Mouse (Mus musculus): ENCODE results near the gene Loxl4. TPM values are rescaled to one million over a fixed set of nuclear protein-coding genes. Genes with fewer than 3 reads are reported as not detected.

Loxl4 gene
- polyA plus RNA-seq, 1 experiment from 2014 or later, result 0.15 TPM

- H3K9ac ChIP-seq (ENCODE audit: low read length), result no peak overlapping the region
- H3K27me3 ChIP-seq (ENCODE audit: control insufficient read depth, insufficient read depth, low read length), result no peaks in the 10 kb centered on the region
- H3K4me2 ChIP-seq (ENCODE audit: low read length), result no peak overlapping the region
- ATAC-seq (ENCODE audit: insufficient number of reproducible peaks, insufficient read depth, low FRiP score, low read depth), result no peak
- H3K4me1 ChIP-seq (ENCODE audit: control insufficient read depth in 2 of 2, insufficient read depth in 2 of 2, low read length in 2 of 2), result peaks cover 2 to 4% of the 10 kb centered on the region in 2 experiments; a peak in 1 of 4 replicates
- H3K9me3 ChIP-seq (ENCODE audit: control insufficient read depth, low read length), result no peaks in the 10 kb centered on the region
- H3K27ac ChIP-seq (replicated peaks in 1 of 2; ENCODE audit: control insufficient read depth in 1 of 2, insufficient read depth in 1 of 2, low read depth in 2 of 2, low read length in 2 of 2), result no peak overlapping the region
- H3K4me3 ChIP-seq (ENCODE audit: control insufficient read depth in 1 of 2, insufficient read depth in 1 of 2, low read depth in 1 of 2, low read length in 2 of 2), result no peak overlapping the region
- WGBS, result 38% methylated on average over 1 of the region's 1 CpGs
- no peaks in the 10 kb centered on the region for H3K36me3 ChIP-seq (ENCODE audit: control insufficient read depth, insufficient read depth, low read length)
Observed at GRCm38 (mm10) chr19:42655006-42655405, 42.4 kb upstream of the Loxl4 start.

DNA sequence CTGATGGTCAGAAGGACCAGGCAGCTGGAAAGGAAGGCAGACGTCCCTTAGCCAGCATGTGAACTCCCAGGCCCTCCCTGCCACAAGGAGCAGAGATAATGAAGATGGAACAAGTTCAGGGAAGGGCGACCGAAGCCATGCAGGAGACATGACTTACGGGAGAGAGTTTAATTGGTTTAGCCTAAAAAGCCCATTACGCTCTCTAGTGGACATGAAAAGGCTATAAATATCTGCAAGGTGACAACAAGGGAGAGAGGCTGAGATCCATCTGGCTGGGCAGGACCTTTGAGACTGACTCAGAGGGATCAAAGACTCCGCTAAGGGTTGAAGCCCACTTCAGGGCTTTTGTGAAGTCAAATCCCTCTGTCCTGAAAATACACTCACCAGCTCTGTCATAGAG, 40.5 kb upstream of the Loxl4 start:
- ATAC-seq (ENCODE audit: insufficient number of reproducible peaks, insufficient read depth, low FRiP score, low read depth), result no peak
- 13% methylated on average over 6 of the region's 6 CpGs for WGBS
- H3K27ac ChIP-seq (replicated peaks in 1 of 2; ENCODE audit: control insufficient read depth in 1 of 2, insufficient read depth in 1 of 2, low read depth in 2 of 2, low read length in 2 of 2), result no peak overlapping the region
- no peaks in the 10 kb centered on the region for H3K36me3 ChIP-seq (ENCODE audit: control insufficient read depth, insufficient read depth, low read length)
- no peak overlapping the region for H3K4me3 ChIP-seq (ENCODE audit: control insufficient read depth in 1 of 2, insufficient read depth in 1 of 2, low read depth in 1 of 2, low read length in 2 of 2)
- H3K9ac ChIP-seq (ENCODE audit: low read length), result no peak overlapping the region
- H3K27me3 ChIP-seq (ENCODE audit: control insufficient read depth, insufficient read depth, low read length), result no peaks in the 10 kb centered on the region
- H3K4me2 ChIP-seq (ENCODE audit: low read length), result no peak overlapping the region
- H3K9me3 ChIP-seq (ENCODE audit: control insufficient read depth, low read length), result no peaks in the 10 kb centered on the region
- peaks cover 0 to 2% of the 10 kb centered on the region in 2 experiments; a peak in 1 of 4 replicates for H3K4me1 ChIP-seq (ENCODE audit: control insufficient read depth in 2 of 2, insufficient read depth in 2 of 2, low read length in 2 of 2)

GRCm38 (mm10) chr19:42652425-42652824, 39.8 kb upstream of the Loxl4 start:
- Histone ChIP-seq H3K9me3 (ENCODE audit: control insufficient read depth, low read length) (no peaks in the 10 kb centered on the region), H3K4me2 (ENCODE audit: low read length) (no peak overlapping the region), H3K27me3 (ENCODE audit: control insufficient read depth, insufficient read depth, low read length) (no peaks in the 10 kb centered on the region), H3K4me1 (ENCODE audit: control insufficient read depth in 2 of 2, insufficient read depth in 2 of 2, low read length in 2 of 2) (peaks cover 0 to 2% of the 10 kb centered on the region in 2 experiments; a peak in 1 of 4 replicates), H3K4me3 (ENCODE audit: control insufficient read depth in 1 of 2, insufficient read depth in 1 of 2, low read depth in 1 of 2, low read length in 2 of 2) (no peak overlapping the region), H3K9ac (ENCODE audit: low read length) (no peak overlapping the region), H3K27ac (replicated peaks in 1 of 2; ENCODE audit: control insufficient read depth in 1 of 2, insufficient read depth in 1 of 2, low read depth in 2 of 2, low read length in 2 of 2) (no peak overlapping the region), H3K36me3 (ENCODE audit: control insufficient read depth, insufficient read depth, low read length) (no peaks in the 10 kb centered on the region)
- ATAC-seq (ENCODE audit: insufficient number of reproducible peaks, insufficient read depth, low FRiP score, low read depth), result no peak
- 75% methylated on average over 7 of the region's 7 CpGs for WGBS

- Histone ChIP-seq H3K4me3 (ENCODE audit: control insufficient read depth in 1 of 2, insufficient read depth in 1 of 2, low read depth in 1 of 2, low read length in 2 of 2) (no peak overlapping the region), H3K27ac (replicated peaks in 1 of 2; ENCODE audit: control insufficient read depth in 1 of 2, insufficient read depth in 1 of 2, low read depth in 2 of 2, low read length in 2 of 2) (no peak overlapping the region), H3K9me3 (ENCODE audit: control insufficient read depth, low read length) (no peaks in the 10 kb centered on the region), H3K4me1 (ENCODE audit: control insufficient read depth in 2 of 2, insufficient read depth in 2 of 2, low read length in 2 of 2) (no peaks in the 10 kb centered on the region), H3K9ac (ENCODE audit: low read length) (no peak overlapping the region), H3K27me3 (ENCODE audit: control insufficient read depth, insufficient read depth, low read length) (no peaks in the 10 kb centered on the region), H3K4me2 (ENCODE audit: low read length) (no peak overlapping the region), H3K36me3 (ENCODE audit: control insufficient read depth, insufficient read depth, low read length) (no peaks in the 10 kb centered on the region)
- no peak for ATAC-seq (ENCODE audit: insufficient number of reproducible peaks, insufficient read depth, low FRiP score, low read depth)
- WGBS, result 72% methylated on average over 9 of the region's 9 CpGs
Observed at GRCm38 (mm10) chr19:42640211-42640610, 27.6 kb upstream of the Loxl4 start.

- no peaks in the 10 kb centered on the region for H3K9me3 ChIP-seq (ENCODE audit: control insufficient read depth, low read length)
- WGBS, result 60% methylated on average over 8 of the region's 8 CpGs
- no peak overlapping the region for H3K4me3 ChIP-seq (ENCODE audit: control insufficient read depth in 1 of 2, insufficient read depth in 1 of 2, low read depth in 1 of 2, low read length in 2 of 2)
- no peak for ATAC-seq (ENCODE audit: insufficient number of reproducible peaks, insufficient read depth, low FRiP score, low read depth)
- no peaks in the 10 kb centered on the region for H3K36me3 ChIP-seq (ENCODE audit: control insufficient read depth, insufficient read depth, low read length)
- H3K4me1 ChIP-seq (ENCODE audit: control insufficient read depth in 2 of 2, insufficient read depth in 2 of 2, low read length in 2 of 2), result no peaks in the 10 kb centered on the region
- no peak overlapping the region for H3K9ac ChIP-seq (ENCODE audit: low read length)
- H3K27me3 ChIP-seq (ENCODE audit: control insufficient read depth, insufficient read depth, low read length), result no peaks in the 10 kb centered on the region; the same call in 1 of the 2 replicates
- no peak overlapping the region for H3K27ac ChIP-seq (replicated peaks in 1 of 2; ENCODE audit: control insufficient read depth in 1 of 2, insufficient read depth in 1 of 2, low read depth in 2 of 2, low read length in 2 of 2)
- H3K4me2 ChIP-seq (ENCODE audit: low read length), result no peak overlapping the region
Observed at GRCm38 (mm10) chr19:42639544-42639943, 26.9 kb upstream of the Loxl4 start.

DNA sequence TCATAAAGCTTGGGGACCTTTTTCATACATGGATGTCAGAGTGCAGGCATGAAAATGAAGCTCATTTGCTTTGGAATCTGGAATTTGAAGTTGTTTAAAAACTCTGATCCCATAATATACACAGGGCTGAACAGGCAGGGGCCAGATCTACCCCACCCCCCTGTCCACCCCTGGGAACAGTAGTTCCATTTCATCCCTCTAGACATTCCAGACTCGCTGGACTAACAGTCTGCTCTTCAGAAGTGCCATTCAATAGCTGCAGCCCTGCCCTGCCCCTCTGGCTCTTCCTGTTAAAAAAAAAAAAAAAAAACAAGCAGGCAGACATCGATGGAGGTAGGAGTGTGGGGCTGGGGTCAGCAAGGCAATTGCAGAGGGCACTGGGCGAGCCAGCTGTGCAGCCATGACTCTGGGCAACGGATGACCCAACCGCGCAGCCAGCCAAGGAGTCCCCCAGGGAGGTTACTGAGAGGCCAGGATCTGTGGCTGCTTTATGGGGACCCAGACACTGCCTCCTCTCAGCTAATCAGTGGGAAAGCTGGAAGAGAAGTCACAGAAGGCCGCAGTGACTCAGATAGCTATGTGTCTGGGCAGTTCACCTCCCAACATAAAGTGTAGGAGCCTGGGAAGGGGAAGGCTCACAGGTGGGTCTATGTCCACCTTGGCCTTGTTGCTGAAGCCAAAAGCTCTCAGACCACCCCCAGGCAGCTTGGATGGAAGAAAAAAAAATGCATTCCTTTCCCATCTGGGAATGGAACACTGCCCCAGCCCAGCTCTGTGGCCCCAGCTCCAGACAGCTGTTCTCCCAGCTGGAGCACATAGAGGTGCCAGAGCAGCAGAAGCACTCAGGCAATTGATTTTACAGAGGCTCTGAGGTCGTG, 26.2 kb upstream of the Loxl4 start:
- 45% methylated on average over 8 of the region's 8 CpGs for WGBS
- no peak for ATAC-seq (ENCODE audit: insufficient number of reproducible peaks, insufficient read depth, low FRiP score, low read depth)
- Histone ChIP-seq H3K36me3 (ENCODE audit: control insufficient read depth, insufficient read depth, low read length) (no peaks in the 10 kb centered on the region), H3K27ac (replicated peaks in 1 of 2; ENCODE audit: control insufficient read depth in 1 of 2, insufficient read depth in 1 of 2, low read depth in 2 of 2, low read length in 2 of 2) (no peak overlapping the region), H3K9me3 (ENCODE audit: control insufficient read depth, low read length) (no peaks in the 10 kb centered on the region), H3K4me1 (ENCODE audit: control insufficient read depth in 2 of 2, insufficient read depth in 2 of 2, low read length in 2 of 2) (no peaks in the 10 kb centered on the region), H3K4me3 (ENCODE audit: control insufficient read depth in 1 of 2, insufficient read depth in 1 of 2, low read depth in 1 of 2, low read length in 2 of 2) (no peak overlapping the region), H3K4me2 (ENCODE audit: low read length) (no peak overlapping the region), H3K9ac (ENCODE audit: low read length) (no peak overlapping the region), H3K27me3 (ENCODE audit: control insufficient read depth, insufficient read depth, low read length) (no peaks in the 10 kb centered on the region; the same call in 1 of the 2 replicates)

- Histone ChIP-seq H3K4me3 (ENCODE audit: control insufficient read depth in 1 of 2, insufficient read depth in 1 of 2, low read depth in 1 of 2, low read length in 2 of 2) (no peak overlapping the region), H3K9ac (ENCODE audit: low read length) (no peak overlapping the region), H3K36me3 (ENCODE audit: control insufficient read depth, insufficient read depth, low read length) (no peaks in the 10 kb centered on the region), H3K27me3 (ENCODE audit: control insufficient read depth, insufficient read depth, low read length) (no peaks in the 10 kb centered on the region; the same call in 1 of the 2 replicates), H3K9me3 (ENCODE audit: control insufficient read depth, low read length) (no peaks in the 10 kb centered on the region), H3K4me1 (ENCODE audit: control insufficient read depth in 2 of 2, insufficient read depth in 2 of 2, low read length in 2 of 2) (peaks cover 0 to 1% of the 10 kb centered on the region in 2 experiments; a peak in 1 of 4 replicates), H3K4me2 (ENCODE audit: low read length) (no peak overlapping the region), H3K27ac (replicated peaks in 1 of 2; ENCODE audit: control insufficient read depth in 1 of 2, insufficient read depth in 1 of 2, low read depth in 2 of 2, low read length in 2 of 2) (no peak overlapping the region)
- ATAC-seq (ENCODE audit: insufficient number of reproducible peaks, insufficient read depth, low FRiP score, low read depth), result no peak
- WGBS, result 38% methylated on average over 11 of the region's 11 CpGs
Observed at GRCm38 (mm10) chr19:42636631-42637030, 24.0 kb upstream of the Loxl4 start.

All from heart, embryonic 14.5 days (tissue).